Mouse (Mus musculus) limb, embryonic 15.5 days (tissue): ENCODE measurements around the gene Pi16. TPM values are rescaled to one million over a fixed set of nuclear protein-coding genes. Genes with fewer than 3 reads are reported as not detected.
A peak's percentile ranks its signal among the peaks of the same experiment; 100 is the strongest.
"Not testable (repeated sequence)": the region's sequence is repeated elsewhere in the genome, so short reads cannot be mapped to it uniquely, and the experiment has no call there.

Experiments
- ATAC-seq: fragments of 200-750 bp; cut with Nextera tagmentation; 2 replicates; pipeline ENCODE4 v1.8.0; 2017; ENCODE audit warnings: low read depth, moderate TSS enrichment; ENCODE audit not compliant: insufficient number of reproducible peaks, low FRiP score, low TSS enrichment
- H3K27ac ChIP-seq: fragments of 300-500 bp; sonication (generic); 2 replicates; pipeline ENCODE4 v1.5.1; 2015; ENCODE audit warnings: moderate library complexity, mild to moderate bottlenecking, inconsistent platforms
- H3K27me3 ChIP-seq: fragments of 300-500 bp; sonication (generic); 2 replicates; pipeline ENCODE4 v1.6.1; 2015; ENCODE audit warnings: inconsistent platforms
- H3K36me3 ChIP-seq: fragments of 300-500 bp; sonication (generic); 2 replicates; pipeline ENCODE4 v1.6.1; 2015; ENCODE audit warnings: inconsistent platforms
- H3K4me1 ChIP-seq: fragments of 300-500 bp; sonication (generic); 2 replicates; pipeline ENCODE4 v1.6.1; 2015; ENCODE audit warnings: inconsistent platforms
- H3K4me2 ChIP-seq: fragments of 300-500 bp; sonication (generic); 2 replicates; pipeline ENCODE4 v1.6.1; 2015; ENCODE audit warnings: mild to moderate bottlenecking, inconsistent platforms
- H3K4me3 ChIP-seq: fragments of 300-500 bp; sonication (generic); 2 replicates; pipeline ENCODE4 v1.5.1; 2015; ENCODE audit warnings: mild to moderate bottlenecking, inconsistent platforms
- H3K9ac ChIP-seq: fragments of 300-500 bp; sonication (generic); 2 replicates; pipeline ENCODE4 v1.6.1; 2015; ENCODE audit warnings: inconsistent platforms
- H3K9me3 ChIP-seq: fragments of 300-500 bp; sonication (generic); 2 replicates; pipeline ENCODE4 v1.6.1; 2016; ENCODE audit warnings: inconsistent platforms
- WGBS: fragments of 180-500 bp; shearing (Covaris S2); methylation state at CpG from one replicate; pipeline ENCODE4 v1.1.7; 2015; 5-methylcytosine and 5-hydroxymethylcytosine counted together
- polyA plus RNA-seq: library from polyadenylated mRNA; unstranded; fragments of >200 nt; fragmentation: Nextera tagmentation; extraction: Ambion mirVana; gene quantifications from 2 replicates; pipeline ENCODE4 v1.2.1, GENCODE M21; 2015

The Pi16 gene
- polyA plus RNA-seq, 1 experiment from 2014 or later: 6.5 TPM

GRCm38 (mm10) chr17:29348996-29349395 lies 31.5 kb downstream of the Pi16 start:
- Histone ChIP-seq H3K4me1 (peaks cover 25% of the 10 kb centered on the region), H3K4me2 (no peak overlapping the region), H3K27me3 (no peaks in the 10 kb centered on the region), H3K9ac (no peak overlapping the region), H3K27ac (no peak overlapping the region), H3K9me3 (no peaks in the 10 kb centered on the region), H3K4me3 (no peak overlapping the region), H3K36me3 (peaks cover 10% of the 10 kb centered on the region; the same call in 1 of the 2 replicates)
- no peak for ATAC-seq
- WGBS: 76% methylated on average over 2 of the region's 2 CpGs

- H3K27ac ChIP-seq, H3K4me2 ChIP-seq, ATAC-seq, H3K9me3 ChIP-seq, H3K36me3 ChIP-seq, H3K9ac ChIP-seq, H3K27me3 ChIP-seq, H3K4me3 ChIP-seq: not testable (repeated sequence)
- 82% methylated on average over 5 of the region's 5 CpGs for WGBS
- peaks cover 26% of the 10 kb centered on the region for H3K4me1 ChIP-seq
Measured at GRCm38 (mm10) chr17:29351056-29351455, 33.6 kb downstream of the Pi16 start.

GRCm38 (mm10) chr17:29355461-29355840 lies 38.0 kb downstream of the Pi16 start:
- 0 out of 2 replicates have a peak, but pooled peaks have one; percentile 15 for ATAC-seq
- 42% methylated on average over 5 of the region's 5 CpGs for WGBS

GRCm38 (mm10) chr17:29355841-29356478 lies 38.5 kb downstream of the Pi16 start:
- ATAC-seq: peak; percentile 53
- H3K4me1 ChIP-seq: peaks cover 26% of the 10 kb centered on the region
- peak overlapping the region; percentile 20 for H3K4me3 ChIP-seq

More at GRCm38 (mm10) chr17:29355461-29355840, 38.0 kb downstream of the Pi16 start:
- Histone ChIP-seq H3K27me3 (no peaks in the 10 kb centered on the region), H3K36me3 (no peaks in the 10 kb centered on the region), H3K27ac (peak overlapping the region; percentile 79), H3K4me2 (no peak overlapping the region), H3K9me3 (no peaks in the 10 kb centered on the region), H3K4me3 (no peak overlapping the region), H3K4me1 (peaks cover 22% of the 10 kb centered on the region), H3K9ac (no peak overlapping the region)

GRCm38 (mm10) chr17:29356479-29356856 lies 39.0 kb downstream of the Pi16 start:
- Histone ChIP-seq H3K9ac (no peak overlapping the region), H3K36me3 (no peaks in the 10 kb centered on the region), H3K4me2 (peak overlapping the region; percentile 45), H3K9me3 (no peaks in the 10 kb centered on the region), H3K27me3 (no peaks in the 10 kb centered on the region), H3K27ac (peak overlapping the region; percentile 79), H3K4me3 (peak overlapping the region; percentile 20), H3K4me1 (peaks cover 26% of the 10 kb centered on the region)
- WGBS: 3% methylated on average over 9 of the region's 11 CpGs
- peak; percentile 85 for ATAC-seq

More at GRCm38 (mm10) chr17:29355841-29356478, 38.5 kb downstream of the Pi16 start:
- H3K4me2 ChIP-seq: peak overlapping the region; percentile 45
- H3K9ac ChIP-seq: no peak overlapping the region
- no peaks in the 10 kb centered on the region for H3K27me3 ChIP-seq
- H3K27ac ChIP-seq: peak overlapping the region; percentile 79
- no peaks in the 10 kb centered on the region for H3K36me3 ChIP-seq
- WGBS: 16% methylated on average over 17 of the region's 17 CpGs
- no peaks in the 10 kb centered on the region for H3K9me3 ChIP-seq

GRCm38 (mm10) chr17:29356882-29357281 lies 39.4 kb downstream of the Pi16 start:
- Histone ChIP-seq H3K9me3 (no peaks in the 10 kb centered on the region), H3K4me3 (peak overlapping the region; percentile 20), H3K36me3 (no peaks in the 10 kb centered on the region), H3K27me3 (no peaks in the 10 kb centered on the region), H3K27ac (peak overlapping the region; percentile 79), H3K4me1 (peaks cover 26% of the 10 kb centered on the region), H3K4me2 (peak overlapping the region; percentile 45), H3K9ac (no peak overlapping the region)
- ATAC-seq: no peak
- 13% methylated on average over 9 of the region's 9 CpGs for WGBS

- H3K4me3 ChIP-seq: no peak overlapping the region
- H3K27me3 ChIP-seq: no peaks in the 10 kb centered on the region
- H3K9ac ChIP-seq: no peak overlapping the region
- peaks cover 26% of the 10 kb centered on the region for H3K4me1 ChIP-seq
- H3K4me2 ChIP-seq: no peak overlapping the region
- H3K27ac ChIP-seq: no peak overlapping the region
- WGBS: 69% methylated on average over 3 of the region's 3 CpGs
- no peaks in the 10 kb centered on the region for H3K36me3 ChIP-seq
- no peak for ATAC-seq
- H3K9me3 ChIP-seq: no peaks in the 10 kb centered on the region
Measured at GRCm38 (mm10) chr17:29358928-29359327, 41.4 kb downstream of the Pi16 start.

- Histone ChIP-seq H3K4me2 (no peak within 1 kb of the TSS), H3K27ac (no peak within 1 kb of the TSS), H3K9me3 (no peaks in the 10 kb centered on the region), H3K9ac (no peak within 1 kb of the TSS), H3K36me3 (no peaks in the 10 kb centered on the region), H3K4me3 (no peak within 1 kb of the TSS), H3K4me1 (peaks cover 22% of the 10 kb centered on the region), H3K27me3 (no peaks in the 10 kb centered on the region)
- ATAC-seq: no peak
- WGBS: 14% methylated on average over 5 of the region's 5 CpGs
Measured at GRCm38 (mm10) chr17:29360761-29361221, 43.3 kb downstream of the Pi16 start, which contains the start of gene Fgd2. Gene Fgd2, plus strand, starts transcription at chr17:29360914.

- H3K4me1 ChIP-seq: peaks cover 12% of the 10 kb centered on the region
- no peak overlapping the region for H3K27ac ChIP-seq
- H3K4me3 ChIP-seq: no peak overlapping the region
- ATAC-seq: no peak
- H3K27me3 ChIP-seq: no peaks in the 10 kb centered on the region
- no peak overlapping the region for H3K4me2 ChIP-seq
- 45% methylated on average over 8 of the region's 8 CpGs for WGBS
- H3K36me3 ChIP-seq: no peaks in the 10 kb centered on the region
- no peaks in the 10 kb centered on the region for H3K9me3 ChIP-seq
- no peak overlapping the region for H3K9ac ChIP-seq
Measured at GRCm38 (mm10) chr17:29361982-29362691, 44.7 kb downstream of the Pi16 start.

GRCm38 (mm10) chr17:29363109-29363508 lies 45.6 kb downstream of the Pi16 start:
- Histone ChIP-seq H3K4me3 (no peak overlapping the region), H3K4me1 (peaks cover 16% of the 10 kb centered on the region), H3K9me3 (no peaks in the 10 kb centered on the region), H3K27ac (no peak overlapping the region), H3K4me2 (no peak overlapping the region), H3K27me3 (0 out of 2 replicates have a peak, but pooled peaks cover 4% of the 10 kb centered on the region), H3K36me3 (no peaks in the 10 kb centered on the region), H3K9ac (no peak overlapping the region)
- no peak for ATAC-seq
- WGBS: 71% methylated on average over 8 of the region's 8 CpGs

- H3K36me3 ChIP-seq: no peaks in the 10 kb centered on the region
- no peaks in the 10 kb centered on the region for H3K9me3 ChIP-seq
- H3K4me3 ChIP-seq: no peak overlapping the region
- no peak overlapping the region for H3K4me2 ChIP-seq
- 0 out of 2 replicates have a peak, but pooled peaks cover 4% of the 10 kb centered on the region for H3K27me3 ChIP-seq
- H3K27ac ChIP-seq: no peak overlapping the region
- H3K4me1 ChIP-seq: peaks cover 25% of the 10 kb centered on the region
- no peak for ATAC-seq
- 79% methylated on average over 13 of the region's 13 CpGs for WGBS
- no peak overlapping the region for H3K9ac ChIP-seq
Measured at GRCm38 (mm10) chr17:29365105-29365621, 47.7 kb downstream of the Pi16 start.

- peak overlapping the region; percentile 8; the same call in 1 of the 2 replicates for H3K4me2 ChIP-seq
- H3K27me3 ChIP-seq: 0 out of 2 replicates have a peak, but pooled peaks cover 4% of the 10 kb centered on the region
- no peak overlapping the region for H3K27ac ChIP-seq
- peaks cover 21% of the 10 kb centered on the region for H3K4me1 ChIP-seq
- no peaks in the 10 kb centered on the region for H3K36me3 ChIP-seq
- no peak overlapping the region for H3K4me3 ChIP-seq
- ATAC-seq: no peak
- 16% methylated on average over 7 of the region's 7 CpGs for WGBS
- no peaks in the 10 kb centered on the region for H3K9me3 ChIP-seq
- H3K9ac ChIP-seq: no peak overlapping the region
Measured at GRCm38 (mm10) chr17:29368726-29369125, 51.2 kb downstream of the Pi16 start.
